Mouse (Mus musculus) spleen, postnatal 14 days (tissue): ENCODE measurements around the gene Slc2a8.
"Not testable (repeated sequence)": the region's sequence is repeated elsewhere in the genome, so short reads cannot be mapped to it uniquely, and the experiment has no call there.

Experiments
- DNase-seq, 2 experiments: peaks; one replicate each; pipeline ENCODE4 v3.0.0; 2021 to 2022; ENCODE audit warnings: low spot score in 2 of 2

The Slc2a8 gene

GRCm38 (mm10) chr2:32981725-32982271 is at the start of gene Slc2a8:
TSS of gene Slc2a8 (minus strand) at chr2:32982083.
- peak; percentile 69 to 74 for DNase-seq

GRCm38 (mm10) chr2:33025040-33025439 is 43.2 kb upstream of the Slc2a8 start:
- no peak for DNase-seq

GRCm38 (mm10) chr2:33024564-33024963 is 42.7 kb upstream of the Slc2a8 start:
- no peak for DNase-seq

- DNase-seq: no peak
Measured at GRCm38 (mm10) chr2:33022846-33023245, 41.0 kb upstream of the Slc2a8 start.

GRCm38 (mm10) chr2:33018026-33018425 is 36.1 kb upstream of the Slc2a8 start:
- DNase-seq: peak in 1 of 2 experiments; percentile 39

GRCm38 (mm10) chr2:33017191-33017590 is 35.3 kb upstream of the Slc2a8 start:
- DNase-seq: no peak

GRCm38 (mm10) chr2:33014877-33015276 is 33.0 kb upstream of the Slc2a8 start:
- DNase-seq: no peak

- not testable (repeated sequence) for DNase-seq
Measured at GRCm38 (mm10) chr2:33009055-33009454, 27.2 kb upstream of the Slc2a8 start.

- no peak for DNase-seq
Measured at GRCm38 (mm10) chr2:33005041-33005440, 23.2 kb upstream of the Slc2a8 start.

- DNase-seq: no peak
Measured at GRCm38 (mm10) chr2:33002144-33002543, 20.3 kb upstream of the Slc2a8 start.

- DNase-seq: no peak
Measured at GRCm38 (mm10) chr2:32999752-33000151, 17.9 kb upstream of the Slc2a8 start.

GRCm38 (mm10) chr2:32997792-32998191 is 15.9 kb upstream of the Slc2a8 start:
- DNase-seq: no peak

GRCm38 (mm10) chr2:32997081-32997480 is 15.2 kb upstream of the Slc2a8 start:
- DNase-seq: no peak

- DNase-seq: no peak
Measured at GRCm38 (mm10) chr2:32992130-32992529, 10.2 kb upstream of the Slc2a8 start.

GRCm38 (mm10) chr2:32990167-32990832 is 8.4 kb upstream of the Slc2a8 start:
- DNase-seq: no peak

- DNase-seq: no peak
Measured at GRCm38 (mm10) chr2:32989376-32989775, 7.5 kb upstream of the Slc2a8 start.

- DNase-seq: no peak
Measured at GRCm38 (mm10) chr2:32985844-32986243, 4.0 kb upstream of the Slc2a8 start.

- DNase-seq: no peak
Measured at GRCm38 (mm10) chr2:32983617-32984016, 1.7 kb upstream of the Slc2a8 start.

- DNase-seq: no peak
Measured at GRCm38 (mm10) chr2:32982700-32983099, 817 bp upstream of the Slc2a8 start.

GRCm38 (mm10) chr2:32981281-32981680 is 602 bp downstream of the Slc2a8 start:
- no peak for DNase-seq

GRCm38 (mm10) chr2:32979675-32980074 is 2.2 kb downstream of the Slc2a8 start:
- no peak for DNase-seq

GRCm38 (mm10) chr2:32978675-32979074 is 3.2 kb downstream of the Slc2a8 start:
- no peak for DNase-seq

GRCm38 (mm10) chr2:32977114-32977513 is 4.8 kb downstream of the Slc2a8 start:
- no peak for DNase-seq

GRCm38 (mm10) chr2:32974216-32974615 is 7.7 kb downstream of the Slc2a8 start:
- DNase-seq: no peak
